Mouse (Mus musculus) cerebellum, postnatal 36 days (tissue): ENCODE results near the gene Sept8.
A peak's percentile ranks its signal among the peaks of the same experiment; 100 is the strongest.

ENCODE experiments used
- DNase-seq, 2 experiments: peaks; one replicate each; pipeline ENCODE4 v3.0.0; 2021 to 2022; ENCODE audit warnings: mixed read lengths in 2 of 2

Sept8 gene

DNA sequence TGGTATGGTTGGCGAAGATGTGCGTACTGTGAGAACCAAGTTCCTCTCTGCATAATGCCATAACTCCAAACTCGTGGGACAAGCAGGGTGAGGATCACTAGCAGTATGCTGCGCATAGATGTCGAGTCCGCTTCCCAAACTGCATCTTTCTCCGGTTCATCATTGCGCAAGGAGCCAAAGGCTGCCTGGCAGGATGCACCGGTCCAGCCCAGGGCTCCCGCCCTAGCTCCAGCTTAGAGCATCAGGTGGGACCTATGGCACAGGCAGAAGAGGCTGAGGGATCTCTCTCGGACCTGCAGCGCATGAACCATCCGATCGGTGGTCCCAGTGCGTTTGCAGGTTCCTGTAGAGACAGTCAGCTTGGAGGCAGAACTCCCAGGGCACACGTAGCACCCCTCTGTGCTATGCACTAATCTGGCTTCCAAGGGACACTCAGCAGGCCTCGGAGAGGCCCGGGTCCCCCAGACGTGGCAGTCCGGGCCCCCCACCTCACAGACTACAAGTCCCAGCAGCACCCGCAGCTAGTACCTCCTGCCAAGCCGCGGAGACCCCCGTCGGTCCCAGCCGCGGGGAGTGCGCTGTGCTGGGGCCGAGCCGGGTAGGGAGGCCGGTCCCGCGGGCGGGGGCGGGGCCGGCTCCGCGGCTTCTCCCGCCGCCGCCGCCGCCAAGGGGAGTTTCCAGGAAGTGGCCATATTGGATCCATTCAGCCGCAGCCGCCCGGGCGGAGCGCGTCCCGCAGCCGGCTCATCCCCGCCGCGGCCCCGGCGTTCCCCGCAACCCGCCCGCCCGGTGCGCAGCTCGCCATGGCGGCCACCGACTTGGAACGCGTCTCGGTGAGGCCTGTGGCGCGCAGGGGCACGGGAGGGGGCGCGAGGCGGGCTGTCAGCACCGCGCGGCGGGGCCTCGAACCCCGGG, at the start of gene Sept8:
Gene Sept8, plus strand, starts transcription at position 51 of the 915 bp plus-strand sequence.
- DNase-seq: peak; percentile 68 to 72

DNA sequence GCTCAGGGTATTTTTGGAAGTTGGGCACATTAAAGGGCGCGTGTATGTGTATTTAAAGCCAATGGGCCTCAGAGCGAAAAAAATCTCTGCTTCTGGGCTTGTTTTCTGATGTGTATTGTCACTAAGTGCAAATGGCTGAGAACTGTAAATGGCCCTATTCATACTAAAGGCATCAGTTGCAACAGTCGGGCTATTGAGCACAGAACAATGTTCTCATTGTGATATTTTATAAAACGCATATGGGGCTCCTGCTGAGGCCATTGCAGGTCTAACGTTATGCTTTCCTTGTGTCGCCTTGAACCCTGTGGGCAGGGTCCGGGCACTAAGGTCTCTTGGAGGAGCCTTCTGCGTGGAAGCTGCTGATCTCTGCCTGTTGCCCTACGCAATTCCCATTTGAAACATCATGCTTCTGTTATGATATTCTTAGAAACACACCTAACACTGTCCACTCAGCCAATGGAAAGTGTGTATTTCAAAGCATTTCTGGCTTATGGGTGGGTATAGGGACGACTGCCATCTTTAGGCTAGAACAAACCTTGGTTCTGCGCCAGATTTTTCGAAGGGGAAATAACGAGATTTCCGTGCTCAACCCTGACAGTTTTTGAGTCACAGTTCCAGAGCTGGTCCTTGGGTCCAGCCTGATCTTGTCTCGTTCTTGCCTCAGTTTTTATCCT, 49.6 kb upstream of the Sept8 start:
- no peak for DNase-seq

DNA sequence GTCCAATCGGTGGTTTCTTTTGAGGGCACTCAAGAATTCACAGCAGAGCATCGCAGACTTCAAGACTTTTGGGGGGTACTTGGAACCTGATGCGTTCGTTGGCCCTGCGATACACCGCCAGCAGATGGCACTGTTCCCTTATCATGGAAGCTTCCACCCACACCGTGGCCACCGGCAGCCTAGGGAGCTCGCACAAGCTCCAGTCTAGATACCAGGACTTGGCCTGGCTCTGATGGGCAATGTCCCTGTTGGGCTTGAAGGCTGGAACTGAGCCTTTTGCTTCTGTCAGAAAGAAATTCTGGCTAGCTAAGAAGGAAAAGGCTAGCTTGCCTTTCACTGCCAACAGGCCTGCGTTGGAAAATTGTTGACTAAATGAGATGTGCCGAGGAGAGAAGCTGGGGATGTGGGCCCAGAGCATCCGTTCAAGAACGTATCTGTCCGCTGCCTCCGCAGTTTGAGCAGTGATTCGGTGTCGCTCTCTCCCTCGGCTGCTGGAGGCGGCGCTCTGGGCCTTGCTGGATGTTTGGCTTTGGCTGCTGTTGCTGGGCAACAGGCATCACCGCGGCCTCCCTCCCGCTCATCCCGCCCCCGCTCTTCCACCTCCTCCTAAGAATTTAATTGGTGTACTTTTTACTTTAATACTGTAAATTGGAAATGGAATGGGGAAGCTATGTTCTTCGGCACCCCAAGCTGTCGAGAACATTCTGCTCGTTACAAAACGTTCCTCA, 48.9 kb upstream of the Sept8 start, which contains the start of gene Gm9837:
Gene Gm9837, minus strand, starts transcription at position 512 of the 728 bp plus-strand sequence.
- peak; percentile 94 to 97 for DNase-seq

DNA sequence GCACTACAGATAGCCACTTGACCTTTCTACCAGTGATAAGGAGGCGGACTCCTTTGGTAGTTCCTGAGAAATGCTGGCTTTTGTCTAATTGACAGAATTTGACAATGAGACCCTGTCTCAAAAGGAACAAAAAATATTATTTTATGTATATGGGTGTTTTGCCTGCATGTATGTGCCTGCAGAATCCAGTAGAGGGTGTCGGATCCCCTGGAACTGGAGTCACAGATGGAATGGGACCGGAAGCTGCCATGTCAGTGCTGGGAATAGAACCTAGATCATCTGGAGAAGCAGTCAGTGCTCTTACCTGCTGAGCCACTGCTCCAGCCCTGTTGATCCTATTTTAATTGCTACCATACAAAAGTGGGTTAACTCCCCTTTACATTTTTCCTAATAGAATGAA, 46.3 kb upstream of the Sept8 start:
- no peak for DNase-seq

DNA sequence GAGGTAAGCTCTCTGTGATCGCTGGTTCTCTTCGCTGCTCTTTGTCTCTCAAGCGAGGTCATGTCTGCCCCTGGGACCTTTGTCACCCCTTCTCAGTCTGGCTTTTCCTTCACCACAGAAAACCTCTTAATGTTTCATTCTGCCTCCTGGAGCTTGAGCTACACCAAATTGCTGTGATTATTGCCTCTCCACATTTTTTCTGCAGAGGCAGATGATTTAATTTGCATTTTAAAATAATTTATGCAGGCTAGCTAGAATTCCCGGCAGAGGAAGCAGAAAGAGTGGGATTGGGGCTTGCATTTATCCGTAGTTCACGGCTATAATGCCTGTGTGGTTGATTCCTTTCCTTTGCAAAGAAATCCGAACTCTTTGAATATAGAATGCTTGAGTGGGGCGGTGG, 43.4 kb upstream of the Sept8 start:
- no peak for DNase-seq

DNA sequence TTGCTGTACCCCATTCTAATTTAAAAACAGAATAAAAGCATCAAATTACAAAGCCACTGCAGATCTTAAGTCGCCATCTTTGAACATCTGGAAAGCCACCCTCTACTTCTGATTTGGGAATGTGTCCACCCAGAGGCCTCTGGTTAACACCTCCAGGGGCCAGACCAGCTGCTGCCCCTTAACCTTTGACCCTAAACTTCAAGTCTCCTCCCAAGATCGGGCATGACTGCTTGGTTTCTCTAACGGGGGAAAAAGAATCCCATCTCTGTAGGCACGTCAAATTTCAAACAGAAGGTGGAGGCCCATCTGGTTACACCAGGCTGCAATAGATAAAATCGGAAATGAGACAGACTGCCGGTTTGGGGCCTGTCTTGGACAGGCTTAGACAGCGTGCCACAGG, 41.2 kb upstream of the Sept8 start:
- DNase-seq: no peak

DNA sequence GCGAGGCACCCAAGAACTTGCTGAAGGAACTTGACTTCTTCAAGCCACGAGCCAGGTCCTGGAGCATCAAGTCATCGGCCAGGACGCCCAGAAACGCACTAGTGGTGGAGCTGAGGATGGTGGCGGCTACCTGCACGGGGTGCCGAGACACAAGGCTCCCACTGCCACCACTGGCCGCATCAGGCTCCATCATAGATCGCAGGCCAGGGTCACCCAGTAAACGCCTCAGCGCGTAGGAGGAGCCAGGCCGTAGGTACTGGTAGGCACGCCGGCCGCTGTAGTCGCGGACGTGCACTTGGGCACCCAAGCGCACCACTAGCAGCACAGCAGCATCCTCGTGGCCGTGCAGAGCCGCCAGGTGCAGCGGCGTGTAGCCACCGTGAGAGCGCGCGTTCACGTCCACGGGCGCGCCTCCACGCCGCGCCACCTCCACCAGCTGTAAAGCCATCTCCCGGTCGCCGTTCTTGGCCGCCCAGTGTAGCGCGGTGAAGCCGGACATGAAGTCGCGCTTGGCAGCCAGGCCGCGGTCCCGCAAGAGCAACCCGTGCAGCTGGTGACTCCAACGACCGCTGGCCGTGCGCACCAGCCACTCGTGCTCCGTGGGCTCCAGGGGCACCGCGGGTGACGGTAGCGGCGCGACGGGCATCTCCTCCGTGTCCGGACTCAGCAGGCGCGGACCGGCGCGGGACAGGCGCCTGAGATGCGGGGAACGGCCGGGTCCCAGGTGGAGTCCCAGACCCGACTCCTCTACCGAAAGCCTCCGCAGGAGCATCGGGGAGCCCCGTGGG, 40.5 kb upstream of the Sept8 start:
- DNase-seq: peak; percentile 58 to 60

DNA sequence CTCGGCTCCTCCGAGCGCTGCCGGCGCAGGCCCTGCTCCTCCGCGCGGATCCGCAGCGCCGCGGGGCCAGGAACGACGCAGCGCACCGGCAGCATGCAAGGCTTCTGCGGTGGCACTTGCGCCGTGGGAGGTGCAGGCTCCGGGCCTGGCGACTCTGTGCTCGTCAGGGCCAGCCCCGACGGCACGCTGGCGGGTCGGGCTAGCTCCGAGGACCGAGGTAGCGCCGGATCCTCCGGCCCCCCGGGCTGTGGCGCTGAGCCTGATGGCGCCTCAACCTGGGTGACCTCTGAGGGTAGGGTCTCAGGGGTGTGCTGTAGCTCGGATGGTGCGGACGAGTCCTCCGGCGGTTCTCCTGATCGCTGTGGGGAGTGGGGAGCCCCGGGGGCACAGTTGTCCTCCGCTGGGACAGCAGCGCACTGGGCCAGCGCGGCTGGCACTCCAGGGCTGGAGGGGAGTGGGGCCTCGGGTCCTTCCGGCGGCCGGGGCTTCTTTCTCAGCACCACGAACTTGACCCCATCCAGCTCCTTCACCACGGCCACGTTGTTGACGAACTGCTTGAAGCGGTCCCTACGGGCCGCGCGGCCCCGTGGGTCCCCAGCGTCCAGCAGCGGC, 39.8 kb upstream of the Sept8 start:
- peak; percentile 54 to 59 for DNase-seq

DNA sequence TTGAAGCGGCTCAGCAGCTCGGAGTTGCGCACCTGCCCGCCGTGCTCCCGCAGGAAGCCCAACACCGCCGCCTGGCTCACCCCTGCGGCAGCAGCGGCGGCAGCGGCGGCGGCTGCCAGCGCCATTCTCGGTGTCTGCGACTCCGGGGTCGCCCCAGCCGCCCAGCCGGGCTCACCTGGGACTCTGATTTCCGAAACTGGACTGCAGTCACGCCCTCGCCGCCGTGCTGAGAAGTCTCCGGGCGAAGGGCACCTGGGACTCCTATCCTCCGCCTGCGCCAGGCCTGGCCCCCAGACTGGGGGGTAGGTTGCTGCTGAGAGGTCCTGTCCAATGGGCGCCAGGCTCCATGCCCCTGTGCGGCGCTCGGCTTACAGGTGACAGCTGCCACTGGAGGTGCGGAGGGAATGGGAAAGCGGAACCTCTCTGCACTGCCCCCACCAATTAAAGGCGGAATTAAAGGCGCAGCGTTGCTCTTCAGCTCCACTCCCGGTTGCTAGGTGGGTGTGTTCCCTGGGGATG, 39.2 kb upstream of the Sept8 start, which contains the start of the genes Gm9945 and Sowaha:
Gene Gm9945, plus strand, starts transcription at position 384 of the 519 bp plus-strand sequence.
Gene Sowaha, minus strand, starts transcription at position 492 of the 519 bp plus-strand sequence.
- DNase-seq: peak; percentile 81 to 85

DNA sequence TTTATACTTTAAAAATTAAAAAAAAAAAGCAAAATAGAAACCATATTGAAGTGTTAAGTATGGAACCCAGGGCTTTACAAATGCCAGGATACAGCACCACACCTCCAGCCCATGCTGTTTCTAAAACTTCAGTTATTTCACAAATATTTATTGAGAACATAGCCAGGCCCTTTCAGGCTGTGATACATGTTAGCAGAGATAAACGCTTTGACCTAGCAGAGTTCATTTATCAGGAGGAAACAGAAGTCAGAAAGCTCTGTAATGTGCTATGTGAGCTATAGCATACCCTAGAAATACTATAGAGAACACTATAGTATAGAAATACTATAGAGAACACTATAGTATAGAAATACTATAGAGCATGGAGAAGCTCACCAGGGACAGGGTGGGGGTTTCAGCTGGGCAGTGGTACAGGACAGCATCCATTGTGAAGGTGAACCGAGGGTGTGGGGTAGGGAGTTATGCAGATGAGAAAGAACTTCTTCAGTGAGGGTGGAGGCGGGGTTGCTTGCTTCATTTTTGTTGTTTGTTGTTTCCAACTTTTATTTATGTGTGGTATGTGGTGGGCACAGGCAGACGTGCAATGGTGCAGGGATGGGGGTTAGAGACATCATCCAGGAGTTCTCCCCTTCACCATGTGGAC, 37.8 kb upstream of the Sept8 start:
- no peak for DNase-seq

DNA sequence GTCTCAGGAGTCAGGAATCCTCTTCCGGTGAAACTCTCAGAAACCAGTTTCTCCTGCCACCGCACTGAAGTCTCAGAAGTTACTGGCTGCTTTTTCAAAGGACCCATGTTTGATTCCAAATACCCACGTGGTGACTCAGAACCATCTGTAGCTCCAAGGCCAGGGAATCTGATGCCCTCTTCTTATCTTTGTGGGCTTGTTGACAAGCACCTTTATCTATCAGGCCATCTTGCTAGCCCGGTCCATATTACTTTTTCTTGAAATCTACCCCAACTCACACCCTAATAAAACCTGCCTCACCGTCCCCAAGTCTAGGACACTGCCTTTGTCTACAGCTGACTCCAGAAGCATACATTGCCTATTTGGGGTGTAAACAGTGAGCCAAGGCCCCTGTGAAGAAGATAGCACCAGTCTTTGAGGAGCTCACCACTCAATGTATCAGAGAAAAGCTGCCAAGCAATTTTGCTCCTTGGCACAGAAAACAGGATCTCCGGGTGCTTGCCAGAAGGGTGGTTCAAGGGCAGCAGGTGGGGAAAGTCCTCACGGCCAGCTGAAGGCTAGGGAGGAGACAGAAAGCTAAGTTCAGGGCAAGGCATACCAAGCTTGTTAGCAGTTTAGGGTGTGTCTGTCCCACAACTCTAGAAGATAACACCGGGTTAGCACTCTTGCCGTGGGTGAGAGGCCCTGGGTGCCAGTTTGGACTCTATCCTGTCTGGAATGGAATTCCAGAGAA, 35.7 kb upstream of the Sept8 start:
- DNase-seq: peak; percentile 49 to 57

DNA sequence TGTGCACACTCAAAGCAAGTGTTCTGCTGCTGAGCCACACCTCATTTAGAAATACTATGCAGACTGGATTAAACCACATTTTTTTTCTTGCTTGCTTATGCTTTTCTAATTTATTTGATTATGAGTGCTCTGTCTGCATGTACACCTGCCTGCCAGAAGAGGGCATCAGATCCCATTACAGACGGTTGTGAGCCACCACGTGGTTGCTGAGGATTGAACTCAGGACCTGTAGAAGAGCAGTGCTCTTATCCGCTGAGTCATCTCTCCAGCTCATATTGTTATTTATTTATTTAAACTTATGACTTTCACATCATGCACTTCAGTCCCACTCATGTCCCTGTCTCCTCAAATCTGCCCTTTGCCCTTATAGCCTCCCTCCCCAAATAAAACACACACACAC, 33.3 kb upstream of the Sept8 start:
- DNase-seq: no peak

DNA sequence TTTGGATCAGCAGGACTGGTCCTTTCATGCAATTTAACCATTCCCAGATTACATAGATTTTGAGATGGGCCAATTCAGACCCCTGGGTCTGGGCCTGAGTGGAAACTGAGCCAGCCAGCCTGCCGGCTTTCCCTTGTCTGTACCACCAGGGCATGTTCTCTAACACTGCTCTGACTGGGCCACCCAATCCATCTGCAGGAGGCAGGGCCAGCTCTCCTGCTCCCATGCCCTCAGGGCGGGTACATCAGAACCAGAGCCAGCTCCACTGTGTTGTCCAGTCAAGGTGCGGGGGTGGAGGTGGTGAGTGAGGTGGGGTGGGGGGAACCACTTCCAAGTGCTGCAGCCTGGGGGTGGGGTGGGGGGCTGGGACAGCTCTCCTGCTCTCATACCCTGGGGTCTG, 32.7 kb upstream of the Sept8 start:
- peak in 1 of 2 experiments; percentile 21 for DNase-seq

DNA sequence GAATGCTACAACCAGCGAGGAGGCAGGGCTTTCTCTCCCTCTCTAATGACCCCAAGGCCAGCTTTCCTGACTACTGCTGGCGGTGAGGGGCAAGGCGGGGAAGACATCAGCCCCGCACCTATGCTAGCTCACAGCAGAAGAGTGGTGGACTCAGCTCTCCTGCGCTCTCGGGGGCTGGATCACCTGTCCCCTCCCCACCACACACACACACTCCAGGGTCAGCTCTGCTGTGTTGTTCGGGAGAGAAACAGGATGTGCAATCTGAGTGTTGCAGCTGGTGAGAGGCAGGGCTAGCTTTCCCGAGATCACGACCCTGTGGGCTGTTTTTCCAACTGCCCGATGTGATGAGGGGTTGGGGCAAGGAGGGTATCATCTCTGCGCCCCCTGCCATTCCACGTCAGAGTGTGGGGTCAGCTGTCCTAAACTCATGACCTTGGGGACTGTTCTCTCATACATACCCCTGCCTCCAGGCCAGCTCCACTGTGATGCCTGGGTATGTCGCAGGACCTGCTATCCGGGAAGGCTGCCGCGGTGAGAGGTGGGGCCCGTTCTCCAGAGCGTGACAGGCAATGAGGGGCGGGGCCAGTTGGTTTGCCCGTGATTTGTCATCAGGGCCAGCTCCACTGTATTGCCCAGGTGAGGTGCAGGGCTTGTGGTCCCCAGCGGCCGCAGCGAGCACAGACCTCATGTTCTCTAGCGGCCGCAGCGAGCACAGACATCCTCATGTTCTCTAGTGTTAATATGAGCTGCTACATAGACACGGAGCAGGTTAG, 32.0 kb upstream of the Sept8 start:
- peak; percentile 78 to 83 for DNase-seq

DNA sequence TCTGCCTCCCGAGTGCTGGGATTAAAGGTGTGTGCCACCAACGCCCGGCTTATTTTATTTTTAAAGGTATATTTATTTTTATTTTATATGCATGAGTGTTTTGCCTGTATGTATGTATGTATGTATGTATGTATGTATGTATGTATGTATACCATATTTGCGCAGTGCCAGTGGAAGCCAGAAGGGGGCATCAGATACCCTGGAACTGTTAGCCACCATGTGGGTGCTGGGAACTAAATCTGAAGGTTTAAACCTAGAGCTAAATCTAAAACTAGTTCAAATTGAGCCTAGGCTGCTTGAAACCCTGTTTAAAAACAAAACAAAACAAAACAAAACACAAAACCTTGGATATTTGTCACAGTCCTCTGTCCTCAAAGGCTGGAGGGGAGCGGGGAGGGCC, 30.1 kb upstream of the Sept8 start:
- DNase-seq: no peak

DNA sequence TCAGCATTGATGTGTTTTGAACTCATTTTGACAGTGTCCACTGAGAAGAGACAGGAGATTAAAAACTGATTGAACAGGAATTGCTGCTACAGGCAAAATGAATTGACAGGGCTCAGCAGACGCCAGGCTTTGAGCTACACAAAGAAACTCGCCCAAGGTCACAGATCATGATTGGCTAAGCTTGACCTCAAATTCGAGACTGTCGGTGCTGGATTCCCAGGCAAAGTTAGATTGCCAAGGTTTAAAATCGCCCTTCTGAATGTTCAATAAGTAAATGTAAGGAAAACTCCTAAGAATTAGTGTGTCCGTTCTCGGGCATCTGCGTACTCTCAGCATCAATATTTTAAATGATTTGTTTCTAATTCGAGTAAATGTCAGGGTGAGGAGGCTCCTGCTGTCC, 29.6 kb upstream of the Sept8 start:
- DNase-seq: no peak

DNA sequence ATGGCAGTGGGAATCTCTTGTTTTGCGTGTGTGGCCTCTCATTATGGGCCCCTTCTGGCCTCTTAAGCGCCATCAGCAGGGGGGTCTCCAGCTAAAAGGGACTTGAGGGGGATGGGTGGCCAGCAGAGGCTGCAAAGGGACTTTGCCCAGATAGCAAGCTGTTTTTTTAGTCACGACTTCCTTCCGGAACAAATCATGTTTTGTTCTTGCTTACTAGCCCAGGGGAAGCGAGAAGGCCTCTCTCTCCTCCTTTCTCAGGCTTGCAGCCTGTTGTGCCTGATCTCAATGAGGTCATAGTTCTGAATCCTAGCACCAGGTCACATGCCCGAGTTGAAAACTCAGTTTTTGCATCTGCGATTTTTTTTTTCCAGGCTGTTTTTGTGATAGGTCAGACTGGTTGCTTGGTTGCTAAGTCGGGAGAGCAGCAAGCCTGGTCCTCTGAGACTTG, 27.1 kb upstream of the Sept8 start:
- DNase-seq: no peak

DNA sequence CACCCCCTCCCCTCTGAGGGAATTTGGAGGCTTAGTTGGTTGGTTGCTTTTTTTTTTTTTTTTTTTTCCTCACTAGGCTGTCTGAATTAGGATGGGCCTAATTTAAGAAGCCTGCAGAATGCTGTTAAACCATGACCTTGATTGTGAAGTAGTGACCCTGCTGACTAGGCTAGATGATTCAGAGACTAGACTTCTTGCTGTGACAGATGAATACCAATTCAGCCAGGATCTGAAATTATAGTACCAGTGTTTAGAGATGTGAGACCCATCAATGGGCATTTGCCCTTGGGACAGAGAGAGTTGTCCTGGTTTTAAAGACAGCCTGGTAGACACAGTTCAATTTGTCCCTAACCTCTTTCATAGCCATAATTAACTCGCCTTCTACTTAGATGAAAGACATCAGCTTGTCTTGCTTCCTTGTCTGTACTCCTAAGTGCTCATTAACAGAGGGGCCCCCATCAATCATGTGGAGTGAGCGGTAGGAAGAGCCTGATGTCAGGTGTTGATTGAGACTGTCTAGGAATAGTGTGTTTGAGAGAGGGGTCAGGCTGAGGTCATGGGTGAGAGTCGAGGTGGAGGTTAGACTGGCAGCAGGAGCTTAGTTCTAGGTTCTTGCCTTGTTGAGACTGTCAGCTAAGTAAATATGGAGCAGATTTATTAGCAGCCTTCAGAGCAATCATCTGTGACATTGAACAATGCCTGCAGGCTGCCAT, 25.7 kb upstream of the Sept8 start:
- DNase-seq: no peak

DNA sequence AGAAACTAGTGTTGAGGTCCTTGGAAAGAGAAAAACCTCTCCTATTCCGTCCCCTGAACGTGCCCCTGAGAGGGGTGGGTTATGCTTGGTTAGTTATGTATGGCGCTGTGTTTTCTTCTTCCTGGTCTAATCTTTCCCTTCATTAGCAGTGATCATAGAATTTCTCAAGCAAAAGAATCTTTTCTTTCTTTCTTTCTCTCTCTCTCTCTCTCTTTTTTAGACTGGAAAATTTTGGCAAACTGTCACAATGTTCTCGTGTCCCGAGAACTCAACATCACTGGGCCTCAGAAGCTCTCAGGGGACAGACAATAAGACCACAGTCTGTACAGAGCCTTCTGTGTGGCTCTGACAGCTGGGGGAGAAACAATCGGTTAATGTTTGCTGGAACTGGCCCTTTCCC, 23.6 kb upstream of the Sept8 start:
- no peak for DNase-seq
